Mouse (Mus musculus) adrenal gland, postnatal 4 days (tissue): ENCODE measurements around the gene Lcor. TPM values are rescaled to one million over a fixed set of nuclear protein-coding genes. Genes with fewer than 3 reads are reported as not detected.

ENCODE experiments used
- DNase-seq, 2 experiments: peaks; one replicate each; pipeline ENCODE4 v3.0.0; 2021 to 2022; ENCODE audit warnings: low spot score in 2 of 2, mixed read lengths in 2 of 2
- total RNA-seq, 2 experiments: library from RNA; stranded (reverse); gene quantifications; 2 replicates each; pipeline ENCODE4 v1.2.3; 2021

Gene Lcor
- total RNA-seq, 2 experiments from 2014 or later = 18.8 to 22.4 TPM

GRCm38 (mm10) chr19:41558891-41559486, 76.6 kb downstream of the Lcor start:
- no peak for DNase-seq

GRCm38 (mm10) chr19:41560856-41561255, 78.4 kb downstream of the Lcor start:
- DNase-seq = no peak

- no peak for DNase-seq
These were observed 86.4 kb downstream of the Lcor start for GRCm38 (mm10) chr19:41568791-41569190.

- no peak for DNase-seq
These were observed 91.3 kb downstream of the Lcor start for GRCm38 (mm10) chr19:41573700-41574099.

- no peak for DNase-seq
These were observed 95.1 kb downstream of the Lcor start for GRCm38 (mm10) chr19:41577576-41577975.

GRCm38 (mm10) chr19:41579311-41579920, 97.0 kb downstream of the Lcor start:
- DNase-seq = peak in 1 of 2 experiments; percentile 51

GRCm38 (mm10) chr19:41581706-41582420, 99.4 kb downstream of the Lcor start, which contains the start of gene Gm340:
Gene Gm340, plus strand, starts transcription at chr19:41582370.
- no peak for DNase-seq

- DNase-seq = no peak
These were observed 100.6 kb downstream of the Lcor start for GRCm38 (mm10) chr19:41582918-41583514.

- DNase-seq = no peak
These were observed 104.3 kb downstream of the Lcor start for GRCm38 (mm10) chr19:41586752-41587151.

GRCm38 (mm10) chr19:41587431-41588222, 105.2 kb downstream of the Lcor start:
- no peak for DNase-seq

GRCm38 (mm10) chr19:41589026-41589425, 106.6 kb downstream of the Lcor start:
- no peak for DNase-seq

GRCm38 (mm10) chr19:41589681-41590080, 107.2 kb downstream of the Lcor start:
- DNase-seq = no peak

GRCm38 (mm10) chr19:41591808-41592207, 109.4 kb downstream of the Lcor start:
- no peak for DNase-seq

- DNase-seq = peak; percentile 41 to 70
These were observed 114.9 kb downstream of the Lcor start for GRCm38 (mm10) chr19:41597170-41597894.

GRCm38 (mm10) chr19:41600647-41601046, 118.2 kb downstream of the Lcor start:
- DNase-seq = no peak

GRCm38 (mm10) chr19:41606208-41606987, 124.0 kb downstream of the Lcor start:
- no peak for DNase-seq

- no peak for DNase-seq
These were observed 129.2 kb downstream of the Lcor start for GRCm38 (mm10) chr19:41611683-41612082.
